Mouse (Mus musculus) intestine, embryonic 14.5 days (tissue): ENCODE results near the gene Vav1. TPM values are rescaled to one million over a fixed set of nuclear protein-coding genes. Genes with fewer than 3 reads are reported as not detected.

ENCODE experiments used
- ATAC-seq: fragments of 200-750 bp; cut with Nextera tagmentation; replicated peaks from 2 replicates; pipeline ENCODE4 v1.8.0; 2017; ENCODE audit warnings: low read depth, moderate number of reproducible peaks, moderate TSS enrichment, moderate library complexity; ENCODE audit not compliant: low FRiP score, low TSS enrichment
- DNase-seq: peaks from one replicate; pipeline ENCODE4 v3.0.0-alpha.2; 2018; ENCODE audit warnings: low spot score
- H3K27ac ChIP-seq: fragments of 300-500 bp; sonication (generic); 2 replicates; pipeline ENCODE4 v1.5.1; 2014; ENCODE audit warnings: low read depth, mild to moderate bottlenecking, control low read depth
- H3K27me3 ChIP-seq: fragments of 300-500 bp; sonication (generic); replicated peaks from 2 replicates; pipeline ENCODE4 v1.6.1; 2014; ENCODE audit warnings: low read length, control low read depth; ENCODE audit not compliant: control insufficient read depth, insufficient read depth
- H3K36me3 ChIP-seq: fragments of 300-500 bp; sonication (generic); 2 replicates; pipeline ENCODE4 v1.6.1; 2014; ENCODE audit warnings: low read length, control low read depth; ENCODE audit not compliant: control insufficient read depth, insufficient read depth
- H3K4me1 ChIP-seq: fragments of 300-500 bp; sonication (generic); replicated peaks from 2 replicates; pipeline ENCODE4 v1.6.1; 2014; ENCODE audit warnings: low read length, control low read depth, mixed read lengths; ENCODE audit not compliant: control insufficient read depth, insufficient read depth
- H3K4me2 ChIP-seq: fragments of 300-500 bp; sonication (generic); 2 replicates; pipeline ENCODE4 v1.6.1; 2014; ENCODE audit warnings: low read length
- H3K4me3 ChIP-seq: fragments of 300-500 bp; sonication (generic); 2 replicates; pipeline ENCODE4 v1.5.1; 2014; ENCODE audit warnings: low read depth, low read length, control low read depth, mixed read lengths
- H3K9ac ChIP-seq: fragments of 300-500 bp; sonication (generic); 2 replicates; pipeline ENCODE4 v1.6.1; 2014; ENCODE audit warnings: mild to moderate bottlenecking, low read length
- H3K9me3 ChIP-seq: fragments of 300-500 bp; sonication (generic); 2 replicates; pipeline ENCODE4 v1.6.1; 2016; ENCODE audit warnings: low read length, control low read depth; ENCODE audit not compliant: control insufficient read depth
- whole genome bisulfite sequencing: fragments of 180-500 bp; shearing (Covaris S2); extraction: QIAGEN DNeasy Blood & Tissue Kit; methylation state at CpG from one replicate; pipeline ENCODE4 v1.1.7; 2014; 5-methylcytosine and 5-hydroxymethylcytosine counted together
- polyA plus RNA-seq: library from polyadenylated mRNA; unstranded; fragments of >200 nt; fragmentation: Nextera tagmentation; extraction: Ambion mirVana; gene quantifications from 2 replicates; pipeline ENCODE4 v1.2.1, GENCODE M21; 2014

Gene Vav1
- polyA plus RNA-seq, 1 experiment from 2014 or later: 2.1 TPM

DNA sequence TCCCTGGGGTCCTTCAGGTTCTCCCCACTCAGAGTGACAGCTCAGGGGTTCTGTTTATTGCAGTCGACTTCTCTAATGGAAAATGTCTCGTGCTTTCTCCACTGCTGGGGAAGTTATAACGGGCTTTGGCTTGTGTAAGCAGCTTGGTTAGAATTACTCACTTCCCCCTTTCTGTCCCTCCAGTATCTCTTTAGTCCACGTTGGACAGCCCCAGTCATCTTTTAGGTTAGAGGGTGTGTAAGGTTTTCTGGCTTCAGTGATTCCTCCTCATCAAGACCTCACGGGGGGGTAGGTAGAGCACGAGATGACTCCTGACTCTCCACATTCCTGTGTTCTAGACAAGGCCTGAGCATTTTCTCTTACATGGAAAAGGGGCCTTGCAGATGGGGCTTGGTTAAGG is 68.1 kb downstream of the Vav1 start:
- Histone ChIP-seq H3K36me3 (no peaks in the 10 kb centered on the region), H3K4me2 (no peak overlapping the region), H3K9ac (no peak overlapping the region), H3K27me3 (no peaks in the 10 kb centered on the region), H3K4me1 (no peaks in the 10 kb centered on the region), H3K27ac (no peak overlapping the region), H3K9me3 (no peaks in the 10 kb centered on the region), H3K4me3 (no peak overlapping the region)
- DNase-seq: no peak
- ATAC-seq: no peak
- 49% methylated on average over 6 of the region's 6 CpGs for WGBS

DNA sequence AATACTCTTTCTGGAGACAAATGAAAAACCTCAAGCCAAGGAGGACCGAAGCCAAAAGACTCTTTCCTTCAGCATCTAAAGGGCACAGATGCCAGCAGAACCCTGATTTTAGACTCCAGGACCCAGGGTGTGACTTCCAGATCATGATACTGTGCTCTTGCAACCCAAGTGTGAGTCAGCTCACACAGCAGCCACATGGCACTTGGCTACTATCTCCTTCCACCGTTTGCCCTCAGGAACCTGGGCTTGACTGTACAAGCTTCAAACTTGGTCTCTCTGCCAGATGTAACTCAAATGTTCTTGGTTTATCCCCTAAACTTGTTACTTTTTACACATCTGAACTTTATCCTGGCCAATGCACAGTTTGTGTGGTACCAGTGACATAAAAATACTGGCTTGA is 68.9 kb downstream of the Vav1 start:
- Histone ChIP-seq H3K4me2 (no peak overlapping the region), H3K9ac (no peak overlapping the region), H3K36me3 (no peaks in the 10 kb centered on the region), H3K9me3 (no peaks in the 10 kb centered on the region), H3K4me1 (no peaks in the 10 kb centered on the region), H3K27me3 (no peaks in the 10 kb centered on the region), H3K4me3 (no peak overlapping the region), H3K27ac (no peak overlapping the region)
- DNase-seq: no peak
- ATAC-seq: no peak
- 87% methylated on average over 2 of the region's 2 CpGs for WGBS

DNA sequence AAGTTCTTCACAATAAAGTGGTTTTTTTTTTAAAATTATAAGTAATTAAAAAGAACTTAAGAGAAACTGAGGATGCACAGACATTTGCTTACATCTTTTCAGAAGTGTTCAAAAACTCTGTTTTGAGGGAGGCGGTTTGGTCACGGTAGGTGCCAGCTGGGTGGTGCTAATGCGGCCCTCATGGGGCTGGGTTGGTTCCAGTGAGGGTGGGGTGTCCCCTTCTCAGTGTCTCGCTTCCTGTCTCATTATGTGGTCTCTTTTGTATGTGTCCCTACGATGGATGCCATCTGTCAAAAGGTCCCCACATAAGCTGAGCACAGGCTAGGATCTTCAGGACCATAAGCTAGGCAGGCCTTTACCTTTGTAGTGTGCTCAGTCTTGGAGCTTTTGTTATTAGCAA is 70.2 kb downstream of the Vav1 start:
- WGBS: 78% methylated on average over 5 of the region's 5 CpGs
- no peak for DNase-seq
- Histone ChIP-seq H3K4me2 (no peak overlapping the region), H3K9me3 (no peaks in the 10 kb centered on the region), H3K27me3 (no peaks in the 10 kb centered on the region), H3K9ac (no peak overlapping the region), H3K4me3 (no peak overlapping the region), H3K36me3 (no peaks in the 10 kb centered on the region), H3K27ac (no peak overlapping the region), H3K4me1 (no peaks in the 10 kb centered on the region)
- no peak for ATAC-seq

DNA sequence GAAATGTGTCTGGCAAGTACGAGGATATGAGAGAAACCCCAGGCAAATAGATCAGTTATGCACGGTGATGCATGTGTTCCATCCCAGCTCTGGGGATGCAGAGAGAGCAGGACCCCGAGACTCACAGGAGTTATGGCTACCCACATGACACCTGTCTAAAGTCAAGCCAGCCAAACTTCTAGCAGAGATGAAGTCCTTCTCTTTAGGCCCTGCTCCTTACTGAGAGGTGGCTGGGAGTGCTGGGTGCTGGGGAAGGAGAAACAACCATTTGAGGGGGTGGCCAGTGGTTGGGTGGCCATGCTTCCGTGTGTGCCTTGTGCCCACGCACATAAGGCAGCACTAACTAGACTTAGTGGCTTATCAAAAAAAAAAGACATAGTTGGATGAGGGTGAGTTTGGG is 71.3 kb downstream of the Vav1 start:
- no peak for DNase-seq
- H3K27ac ChIP-seq: no peak overlapping the region
- WGBS: 90% methylated on average over 5 of the region's 5 CpGs
- H3K9ac ChIP-seq: no peak overlapping the region
- no peaks in the 10 kb centered on the region for H3K36me3 ChIP-seq
- ATAC-seq: no peak
- H3K4me3 ChIP-seq: no peak overlapping the region
- no peaks in the 10 kb centered on the region for H3K9me3 ChIP-seq
- no peak overlapping the region for H3K4me2 ChIP-seq
- H3K27me3 ChIP-seq: no peaks in the 10 kb centered on the region
- no peaks in the 10 kb centered on the region for H3K4me1 ChIP-seq

DNA sequence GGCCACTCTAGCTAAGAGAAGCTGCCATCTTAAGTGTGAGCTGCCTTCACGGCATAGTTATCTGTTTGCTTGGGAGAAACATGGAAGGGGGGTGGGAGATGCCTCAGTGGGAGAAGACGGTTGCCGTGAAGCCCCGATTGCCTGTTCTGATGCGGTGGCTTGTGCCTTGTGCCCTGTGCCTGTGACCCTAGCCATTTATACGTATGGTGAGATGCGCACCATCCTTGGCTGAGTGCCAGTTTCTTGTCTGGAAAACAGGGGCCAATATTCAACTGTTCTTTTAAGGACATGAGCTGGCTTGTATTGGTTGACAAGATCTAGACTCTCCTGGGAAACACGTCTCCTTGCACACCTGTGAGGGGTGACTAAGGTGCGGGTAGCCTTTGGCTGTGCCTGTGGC is 72.2 kb downstream of the Vav1 start:
- no peak for DNase-seq
- no peak for ATAC-seq
- H3K27me3 ChIP-seq: no peaks in the 10 kb centered on the region
- no peaks in the 10 kb centered on the region for H3K4me1 ChIP-seq
- WGBS: 91% methylated on average over 9 of the region's 9 CpGs
- H3K36me3 ChIP-seq: no peaks in the 10 kb centered on the region
- no peak overlapping the region for H3K27ac ChIP-seq
- H3K4me3 ChIP-seq: no peak overlapping the region
- no peak overlapping the region for H3K9ac ChIP-seq
- no peak overlapping the region for H3K4me2 ChIP-seq
- no peaks in the 10 kb centered on the region for H3K9me3 ChIP-seq

DNA sequence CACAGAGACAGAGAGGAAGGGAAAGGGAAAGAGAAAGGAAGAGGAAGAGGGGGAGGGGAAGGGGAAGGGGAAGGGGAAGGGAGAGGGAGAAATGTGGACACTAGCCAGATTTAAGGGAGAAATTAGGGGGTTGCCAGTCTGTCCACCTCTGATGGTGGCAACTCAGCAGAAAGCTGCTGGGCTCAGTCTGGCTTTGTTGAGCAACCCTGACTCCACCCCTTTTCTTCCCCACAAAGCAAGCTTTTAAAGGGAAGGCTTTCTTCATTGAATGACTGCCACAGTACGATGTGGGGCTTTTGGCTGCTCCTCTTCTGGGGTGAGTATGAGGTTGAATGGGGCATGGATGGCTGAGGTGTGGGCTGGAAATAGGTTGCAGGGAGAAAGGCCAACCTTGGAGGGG is 79.5 kb downstream of the Vav1 start, which contains the start of gene Adgre1:
TSS of gene Adgre1 (plus strand) at position 251 of the 400 bp plus-strand sequence.
- Histone ChIP-seq H3K4me2 (no peak within 1 kb of the TSS), H3K36me3 (no peaks in the 10 kb centered on the region), H3K9ac (no peak within 1 kb of the TSS), H3K4me1 (no peaks in the 10 kb centered on the region), H3K27me3 (no peaks in the 10 kb centered on the region), H3K27ac (no peak within 1 kb of the TSS), H3K4me3 (no peak within 1 kb of the TSS), H3K9me3 (no peaks in the 10 kb centered on the region)
- DNase-seq: no peak
- no peak for ATAC-seq
- 38% methylated on average over 1 of the region's 1 CpGs for WGBS

DNA sequence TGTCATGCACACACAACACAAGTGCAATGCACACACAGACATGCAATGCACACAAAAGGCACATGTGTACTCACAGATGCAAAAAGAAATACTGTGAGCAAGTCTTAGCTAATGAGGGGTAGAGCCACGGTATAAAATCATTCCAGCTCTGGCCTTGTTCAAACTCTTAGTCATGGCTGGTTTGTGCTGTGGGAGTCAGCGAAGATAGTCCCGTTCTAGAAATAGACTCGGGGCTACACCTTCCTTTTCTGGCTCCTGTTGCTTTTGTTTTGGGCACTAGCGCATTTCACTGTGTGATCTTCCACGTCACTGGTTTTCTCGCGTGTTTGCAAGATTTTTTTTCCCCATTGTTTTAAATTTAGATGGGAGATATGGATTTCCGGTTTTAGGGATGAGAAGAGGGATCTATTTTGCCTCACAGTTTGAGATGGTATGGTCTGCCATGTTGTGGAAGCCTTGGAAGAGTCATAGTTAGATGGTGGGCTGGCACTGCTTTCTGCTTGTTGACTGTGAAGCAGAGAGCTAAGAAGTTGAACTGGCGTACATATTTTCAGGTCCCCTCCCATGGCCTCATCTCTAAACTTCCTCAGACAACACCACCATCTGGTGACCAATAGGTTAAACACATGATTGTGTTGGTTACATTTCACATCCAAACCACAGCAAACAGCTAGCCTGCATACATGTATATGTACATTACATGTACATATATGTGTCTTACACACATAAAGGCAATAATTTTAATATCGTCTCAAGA is 80.8 kb downstream of the Vav1 start:
- Histone ChIP-seq H3K27ac (no peak overlapping the region), H3K4me3 (no peak overlapping the region), H3K27me3 (no peaks in the 10 kb centered on the region), H3K9ac (no peak overlapping the region), H3K36me3 (no peaks in the 10 kb centered on the region), H3K9me3 (no peaks in the 10 kb centered on the region), H3K4me1 (no peaks in the 10 kb centered on the region), H3K4me2 (no peak overlapping the region)
- DNase-seq: no peak
- no peak for ATAC-seq
- WGBS: 87% methylated on average over 11 of the region's 11 CpGs

Other genes starting within 250 kb of the Vav1 start
- gene Khsrp, start 247.6 kb upstream of the Vav1 start, polyA plus RNA-seq: 45.9 and 59.1 TPM in 2 replicates
- not detected in 2 replicates for gene Slc25a41, start 237.4 kb upstream of the Vav1 start, polyA plus RNA-seq
- 60.3 and 75.4 TPM in 2 replicates for gene Crb3, start 220.0 kb upstream of the Vav1 start, polyA plus RNA-seq
- gene Slc25a23, start 219.2 kb upstream of the Vav1 start, polyA plus RNA-seq: 11.2 and 12.2 TPM in 2 replicates
- gene Dennd1c, start 200.6 kb upstream of the Vav1 start, polyA plus RNA-seq: 6.3 and 6.4 TPM in 2 replicates
- 36.4 and 43.1 TPM in 2 replicates for gene Tubb4a, start 191.3 kb upstream of the Vav1 start, polyA plus RNA-seq
- 10.4 and 10.8 TPM in 2 replicates for gene Tnfsf9, start 173.8 kb upstream of the Vav1 start, polyA plus RNA-seq
- gene Cd70, start 129.3 kb upstream of the Vav1 start, polyA plus RNA-seq: not detected in 2 replicates
- 0.19 TPM in 1 of 2 replicates, not detected in the other for gene Tnfsf14, start 84.9 kb upstream of the Vav1 start, polyA plus RNA-seq
- 0.66 and 0.70 TPM in 2 replicates for gene C3, start 51.0 kb upstream of the Vav1 start, polyA plus RNA-seq
- gene Gpr108, start 30.7 kb upstream of the Vav1 start, polyA plus RNA-seq: 34.1 and 37.1 TPM in 2 replicates
- 40.5 and 41.6 TPM in 2 replicates for gene Trip10, start 29.6 kb upstream of the Vav1 start, polyA plus RNA-seq
- gene Adgre1, start 79.6 kb downstream of the Vav1 start, polyA plus RNA-seq: 5.1 and 6.2 TPM in 2 replicates